Mouse (Mus musculus) cerebellum, postnatal 4 days (tissue): ENCODE results near the gene Adk.

Source experiments
- DNase-seq, 2 experiments: peaks; one replicate each; pipeline ENCODE4 v3.0.0; 2022; ENCODE audit warnings: low spot score in 2 of 2, mixed read lengths in 1 of 2

Gene Adk

GRCm38 (mm10) chr14:21052112-21052780 lies at the start of gene Adk, which contains the start of gene Ap3m1:
TSS of gene Adk (plus strand) at chr14:21052574.
TSS of gene Ap3m1 (minus strand) at chr14:21052508.
- DNase-seq: peak; percentile 78 to 95

- no peak for DNase-seq
Measured at GRCm38 (mm10) chr14:21013800-21014334, 38.5 kb upstream of the Adk start.

GRCm38 (mm10) chr14:21017871-21018270 lies 34.5 kb upstream of the Adk start:
- DNase-seq: no peak

- no peak for DNase-seq
Measured at GRCm38 (mm10) chr14:21018977-21019376, 33.4 kb upstream of the Adk start.

- DNase-seq: no peak
Measured at GRCm38 (mm10) chr14:21020435-21020834, 31.9 kb upstream of the Adk start.

GRCm38 (mm10) chr14:21027542-21027941 lies 24.8 kb upstream of the Adk start:
- DNase-seq: no peak

- DNase-seq: no peak
Measured at GRCm38 (mm10) chr14:21029025-21029659, 23.2 kb upstream of the Adk start.

GRCm38 (mm10) chr14:21031783-21032511 lies 20.4 kb upstream of the Adk start:
- DNase-seq: no peak

GRCm38 (mm10) chr14:21034271-21034670 lies 18.1 kb upstream of the Adk start:
- DNase-seq: no peak

GRCm38 (mm10) chr14:21034791-21035190 lies 17.6 kb upstream of the Adk start:
- DNase-seq: no peak

GRCm38 (mm10) chr14:21039077-21039476 lies 13.3 kb upstream of the Adk start:
- no peak for DNase-seq

- DNase-seq: no peak
Measured at GRCm38 (mm10) chr14:21039623-21040022, 12.8 kb upstream of the Adk start.

GRCm38 (mm10) chr14:21047840-21048239 lies 4.5 kb upstream of the Adk start:
- no peak for DNase-seq

GRCm38 (mm10) chr14:21048879-21049278 lies 3.5 kb upstream of the Adk start:
- DNase-seq: peak in 1 of 2 experiments; percentile 16

- peak in 1 of 2 experiments; percentile 34 for DNase-seq
Measured at GRCm38 (mm10) chr14:21050734-21051133, 1.6 kb upstream of the Adk start.

- no peak for DNase-seq
Measured at GRCm38 (mm10) chr14:21051380-21052111, 828 bp upstream of the Adk start.

- DNase-seq: peak; percentile 38 to 70
Measured at GRCm38 (mm10) chr14:21052781-21053130, 382 bp downstream of the Adk start.

GRCm38 (mm10) chr14:21053151-21053550 lies 777 bp downstream of the Adk start:
- DNase-seq: no peak

GRCm38 (mm10) chr14:21053586-21053985 lies 1.2 kb downstream of the Adk start:
- DNase-seq: no peak

- no peak for DNase-seq
Measured at GRCm38 (mm10) chr14:21058972-21059371, 6.6 kb downstream of the Adk start.

GRCm38 (mm10) chr14:21062766-21063513 lies 10.6 kb downstream of the Adk start:
- DNase-seq: no peak
